Mouse (Mus musculus): ENCODE measurements at regions not wholly inside any gene's neighbourhood (a gene's known extent, or its start where the extent isn't known, plus 50 kb on each side); places are given as distances from the start of the nearest gene placed in this dataset.

DNA sequence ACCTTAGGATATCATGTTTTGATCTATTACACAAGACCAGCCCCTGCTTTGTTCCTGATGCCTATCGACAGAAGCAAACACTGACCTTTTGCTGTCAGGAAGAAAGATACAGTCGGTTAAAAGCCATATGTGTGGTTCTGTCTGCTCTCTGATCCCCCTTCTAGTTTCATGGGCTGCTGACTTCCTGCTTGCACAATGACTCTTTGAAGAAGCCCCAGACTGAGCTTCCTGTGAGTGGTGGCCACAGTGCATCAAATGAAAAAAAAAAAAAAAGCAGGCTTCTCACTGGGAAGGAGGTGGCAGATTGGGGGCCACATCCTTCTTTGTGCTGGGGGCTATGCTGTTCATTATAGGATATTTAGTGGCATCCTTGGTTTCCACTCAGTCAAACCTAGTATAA lies 107.2 kb downstream of the Tmsb4x start:
- no peak for TF ChIP-seq CTCF (IDR thresholded peaks at IDR 0.05; ENCODE audit: low read depth, low read length)
- TF ChIP-seq POLR2A (IDR thresholded peaks at IDR 0.05; ENCODE audit: borderline replicate concordance, low read depth, low read length): no peak

Data from bone marrow macrophage, adult 2 months (primary cell).